Mouse (Mus musculus) c-Kit-positive CD71-positive TER-119-positive erythroid progenitor cells, embryonic 14.5 days (primary cell): ENCODE data around the gene Bcl3.

Source experiments
- DNase-seq: peaks from one replicate; pipeline ENCODE4 v3.0.0-alpha.2; 2013; ENCODE audit warnings: low spot score

Bcl3 gene

DNA sequence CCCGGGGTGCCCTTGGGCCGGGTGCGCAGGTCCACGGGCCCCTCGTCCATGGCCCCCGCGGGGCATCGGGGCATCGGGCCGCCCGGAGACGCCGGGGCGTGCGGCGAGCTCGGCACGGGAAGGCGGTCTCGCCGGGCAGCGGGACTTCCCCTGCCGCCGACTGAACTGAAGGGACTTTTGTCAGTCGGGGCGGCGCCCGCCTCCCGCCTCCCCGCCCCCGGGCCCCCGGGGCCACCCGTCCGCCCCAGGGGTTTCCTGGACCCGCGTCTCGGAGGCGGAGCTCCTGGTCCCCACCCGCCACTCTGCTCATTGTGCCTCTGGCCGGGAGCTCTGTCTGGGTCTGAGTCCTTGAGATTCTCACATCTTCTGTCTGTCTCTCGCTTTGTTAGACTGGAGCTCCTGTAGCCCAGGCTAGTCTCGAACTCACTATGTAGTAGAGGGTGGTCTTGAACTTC is at the start of gene Bcl3:
Gene Bcl3 (minus strand): TSS at position 167 of the 455 bp plus-strand sequence.
- no peak for DNase-seq

DNA sequence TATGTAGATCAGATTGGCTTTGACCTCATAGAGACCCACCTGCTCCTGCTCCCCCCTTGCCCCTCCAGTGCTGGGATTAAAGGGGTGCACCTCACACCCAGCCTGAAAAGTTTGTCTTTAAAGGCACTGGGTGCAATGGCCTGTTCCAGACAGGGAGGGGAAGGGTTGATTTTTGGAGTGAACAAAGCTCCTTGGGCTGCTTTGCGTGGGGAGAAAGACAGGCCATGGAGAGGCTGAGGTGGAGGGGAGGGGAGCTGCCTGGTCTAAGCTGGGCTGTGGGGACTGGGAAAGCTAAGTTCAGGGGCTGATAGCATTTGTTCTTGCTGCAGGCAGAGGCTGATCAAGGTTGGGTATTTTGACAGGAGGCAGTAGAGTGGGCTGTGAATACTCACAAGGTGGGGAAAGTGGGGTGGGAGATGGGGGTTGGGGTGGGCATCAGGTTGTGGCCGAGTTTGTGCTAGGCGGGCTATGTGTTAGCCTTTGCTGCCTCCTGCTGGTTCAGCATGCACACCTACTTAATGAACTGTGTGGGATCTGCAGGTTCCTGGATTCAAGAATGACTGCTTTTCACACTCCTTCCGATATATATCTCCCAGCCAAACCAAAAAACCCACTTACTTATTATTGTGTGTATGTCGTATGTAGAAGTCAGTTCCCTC is 49.5 kb upstream of the Bcl3 start:
- DNase-seq, result no peak

DNA sequence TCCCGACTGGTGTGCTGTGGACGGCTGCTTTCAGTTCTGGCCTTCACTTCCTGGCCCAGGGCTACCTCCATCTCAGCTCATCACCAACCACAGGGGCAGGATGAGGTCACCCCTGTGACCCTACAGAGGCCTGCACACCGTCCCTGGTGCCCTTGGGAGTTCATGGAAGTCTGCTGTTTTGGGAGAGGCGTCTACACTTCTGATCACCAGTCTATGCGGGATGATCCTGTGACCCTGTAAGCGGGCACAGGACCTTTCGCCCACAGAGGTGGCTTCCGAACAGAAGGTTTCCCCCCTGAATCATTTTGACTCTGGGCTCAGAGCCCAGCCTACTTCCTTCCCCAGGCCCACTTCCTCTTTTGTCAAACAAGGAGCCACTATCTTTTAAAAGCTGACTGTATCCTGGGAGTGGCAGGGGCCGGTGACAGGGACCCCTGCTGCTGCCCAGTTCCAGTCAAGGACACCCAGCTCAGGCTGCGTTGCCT is 48.6 kb upstream of the Bcl3 start:
- DNase-seq, result no peak

DNA sequence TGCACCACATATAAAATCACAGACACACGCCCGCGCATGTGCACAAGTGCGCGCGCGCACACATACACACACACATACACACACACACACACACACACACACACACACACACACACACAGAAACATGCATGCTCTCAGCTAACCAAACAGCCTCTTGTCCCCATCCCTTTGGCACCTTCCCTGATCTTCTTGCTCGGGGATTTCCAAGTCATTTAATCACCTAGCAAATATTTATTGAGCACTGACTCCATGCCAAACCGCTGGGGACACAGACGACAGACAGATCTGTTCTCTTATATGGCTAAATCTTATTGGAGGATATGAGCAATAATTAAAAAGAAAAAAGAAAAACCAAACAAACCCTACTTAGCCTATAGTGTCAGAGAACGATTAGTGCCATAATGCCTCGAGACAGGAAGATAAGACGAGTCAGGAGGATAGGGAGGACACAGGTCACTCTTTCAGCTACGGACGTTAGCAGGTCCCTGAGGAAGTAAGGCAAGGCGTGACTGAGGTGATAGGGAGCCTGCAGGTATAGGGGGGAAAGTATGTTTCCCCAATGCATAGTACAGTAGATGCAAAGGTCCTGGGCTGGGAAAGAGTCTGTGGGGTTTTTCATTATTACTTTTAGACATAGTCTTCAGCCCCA is 45.3 kb upstream of the Bcl3 start:
- no peak for DNase-seq

DNA sequence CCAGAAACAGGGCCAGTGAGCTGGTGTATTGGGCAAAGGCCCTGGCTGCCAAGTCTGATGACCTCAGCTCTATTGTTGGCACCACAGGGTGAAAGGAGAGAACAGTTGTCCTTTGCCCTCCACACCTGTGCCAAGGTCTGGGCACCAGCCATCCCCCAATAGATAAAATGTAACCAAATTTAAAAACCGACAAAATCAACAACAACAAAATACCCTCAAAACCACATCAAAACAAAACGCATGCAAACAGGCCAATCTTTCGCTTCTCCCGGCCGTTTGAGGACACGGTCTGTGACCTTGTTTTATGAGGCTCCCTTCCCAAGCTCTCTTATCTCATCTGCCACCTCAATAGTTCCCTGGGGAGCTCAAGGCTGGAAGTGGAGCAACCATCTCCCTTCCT is 43.9 kb upstream of the Bcl3 start:
- no peak for DNase-seq

DNA sequence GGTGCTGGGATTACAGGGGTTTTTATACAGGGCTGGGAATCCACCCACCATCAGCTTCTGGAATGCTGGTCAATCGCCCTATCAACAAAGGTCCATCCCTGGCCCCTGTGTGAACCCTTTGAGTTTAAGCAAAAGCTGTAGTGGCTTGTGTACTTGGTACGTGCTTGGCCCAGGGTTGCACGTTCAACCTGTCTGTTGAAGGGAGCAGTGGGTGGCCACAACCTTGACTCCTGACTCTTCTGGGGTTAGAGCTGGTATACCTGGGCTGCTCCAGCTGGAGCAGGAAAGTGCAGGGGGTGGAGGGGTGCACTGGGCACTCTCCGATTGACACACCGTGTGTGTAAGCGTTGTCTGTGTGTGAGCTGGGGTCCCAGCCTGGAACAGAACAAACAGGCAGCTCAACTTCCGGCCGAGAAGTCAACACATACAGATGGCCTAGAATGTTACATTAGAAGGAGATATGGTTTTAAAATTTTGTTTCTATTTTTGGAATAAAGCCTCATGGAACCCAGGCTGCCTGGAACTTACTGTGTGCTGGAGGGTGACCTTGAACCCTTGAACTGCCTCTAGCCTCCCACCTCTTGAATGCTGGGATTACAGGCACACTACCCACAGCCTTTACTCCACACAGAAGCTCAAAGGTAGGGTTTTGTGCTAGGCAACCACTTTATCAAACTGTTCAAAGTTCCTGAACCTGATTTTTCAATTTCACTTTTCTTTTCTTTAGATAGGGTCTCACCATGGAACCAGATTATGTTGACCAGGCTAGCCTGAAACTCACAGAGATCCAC is 42.9 kb upstream of the Bcl3 start:
- no peak for DNase-seq

DNA sequence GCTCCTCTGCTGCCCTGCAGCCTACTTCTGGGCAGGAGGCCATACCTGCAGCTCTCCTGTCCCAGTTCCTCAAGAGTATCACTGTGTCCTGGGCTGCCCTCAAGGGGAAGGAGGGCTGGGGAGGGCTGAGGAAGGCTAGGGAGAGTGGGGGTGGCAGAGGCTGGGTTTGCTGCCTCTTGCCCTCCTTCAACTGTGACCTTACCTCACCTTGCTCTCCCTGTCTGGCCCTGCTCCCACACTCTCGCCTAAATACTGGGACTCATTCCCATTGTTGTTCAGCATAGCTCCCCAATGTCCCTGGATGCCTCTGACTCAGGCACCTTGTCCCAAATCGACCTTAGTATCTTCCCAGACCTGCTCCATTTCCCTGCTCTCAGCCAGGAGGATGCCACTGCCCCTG is 41.7 kb upstream of the Bcl3 start:
- no peak for DNase-seq

DNA sequence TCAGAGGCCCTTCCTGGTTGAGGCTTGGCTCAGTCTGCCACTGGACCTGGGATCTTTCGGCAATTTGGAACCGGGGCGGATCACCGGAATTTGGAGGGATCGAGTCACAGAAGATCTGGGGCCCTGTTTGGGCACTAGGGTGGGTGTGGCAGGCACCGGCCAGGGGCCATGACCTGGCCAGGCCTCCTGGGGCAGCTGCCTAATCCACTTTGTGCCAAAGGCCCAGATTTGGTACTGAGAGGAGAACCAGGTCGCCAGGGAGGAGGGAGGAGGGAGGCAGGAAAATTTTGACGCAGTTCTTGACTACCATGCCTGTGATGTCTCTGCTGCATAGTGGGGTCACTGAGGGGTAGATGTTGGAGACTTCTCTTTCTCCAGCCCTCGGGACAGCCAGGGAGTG is 38.6 kb upstream of the Bcl3 start, which contains the start of gene Ceacam16:
Gene Ceacam16 (minus strand): TSS at position 101 of the 400 bp plus-strand sequence.
- no peak for DNase-seq

DNA sequence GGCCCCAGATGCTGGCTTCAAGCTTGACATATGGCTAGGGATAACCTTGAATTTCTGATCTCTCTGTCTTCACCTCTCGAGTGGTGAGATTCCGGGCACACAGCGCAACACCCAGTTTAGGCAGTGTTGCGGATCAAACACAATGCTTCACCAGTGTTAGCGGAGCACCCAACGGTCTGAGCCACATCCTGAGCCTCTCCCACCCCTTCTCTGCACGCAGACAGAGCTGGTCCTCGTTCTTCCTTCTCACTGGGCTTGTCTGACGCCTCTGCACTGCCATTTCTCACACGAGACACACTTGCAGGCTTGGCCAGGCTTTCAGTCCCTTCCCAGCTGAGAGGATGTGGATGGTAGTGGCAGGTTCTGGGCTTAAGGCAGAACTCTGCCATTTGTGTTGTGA is 37.2 kb upstream of the Bcl3 start:
- no peak for DNase-seq

DNA sequence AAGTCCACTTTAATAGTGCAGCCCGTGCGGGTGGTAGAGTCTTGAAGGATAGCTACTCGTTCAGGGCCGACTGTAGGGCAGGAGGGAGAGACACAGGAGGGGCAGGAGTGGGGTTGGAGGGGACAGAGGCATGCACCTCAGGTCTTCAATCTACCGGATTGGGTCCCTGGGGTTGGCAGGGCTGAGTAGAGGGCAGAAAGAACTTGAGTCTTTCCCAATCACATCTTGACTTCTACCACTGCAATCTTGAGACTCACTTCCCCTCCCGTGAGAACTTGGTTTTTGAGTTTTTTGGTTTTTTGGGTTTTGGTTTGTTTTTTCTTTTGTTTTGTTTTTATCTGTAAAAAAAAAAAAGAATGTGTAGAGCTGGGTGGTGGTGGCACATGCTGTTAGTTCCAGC is 33.7 kb upstream of the Bcl3 start:
- DNase-seq, result no peak

DNA sequence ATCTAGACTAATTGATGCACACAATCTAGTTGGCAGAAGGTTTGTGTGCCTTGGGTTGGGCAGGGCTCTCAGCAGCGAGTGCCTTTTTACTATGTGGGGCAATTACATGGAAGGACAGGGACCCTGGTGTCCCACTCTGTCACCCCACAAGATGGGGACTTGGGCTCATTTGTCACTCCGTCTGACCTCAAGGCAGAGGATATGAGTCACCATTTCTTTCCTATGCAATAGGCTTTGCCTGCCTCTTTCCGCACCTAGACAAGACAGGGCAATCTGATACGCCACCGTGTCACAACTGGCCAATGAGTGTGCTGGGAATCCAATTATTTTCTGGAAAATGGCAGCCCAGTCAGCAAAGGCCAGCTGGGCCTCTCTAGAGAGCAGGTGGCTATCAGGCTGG is 33.1 kb upstream of the Bcl3 start:
- no peak for DNase-seq

DNA sequence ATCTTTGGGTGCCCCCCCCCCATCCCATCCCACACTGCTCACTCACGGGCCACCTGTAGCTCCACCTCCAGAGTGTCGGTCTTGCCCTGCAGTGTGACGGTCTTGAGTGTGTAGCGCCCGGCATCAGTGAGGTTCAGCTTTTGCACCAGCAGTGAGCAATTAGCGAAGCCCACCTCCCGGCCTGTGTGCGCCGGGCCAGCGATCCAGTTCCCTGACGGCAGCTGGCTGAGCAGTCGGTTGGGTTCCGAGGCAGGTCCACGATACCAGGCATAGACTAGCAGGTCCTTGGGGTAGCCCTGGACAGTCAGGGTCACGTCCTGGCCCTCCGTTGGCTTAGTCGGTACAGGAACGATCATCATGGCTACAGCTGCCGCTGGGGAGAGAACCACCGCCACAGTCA is 31.0 kb upstream of the Bcl3 start:
- DNase-seq, result no peak

DNA sequence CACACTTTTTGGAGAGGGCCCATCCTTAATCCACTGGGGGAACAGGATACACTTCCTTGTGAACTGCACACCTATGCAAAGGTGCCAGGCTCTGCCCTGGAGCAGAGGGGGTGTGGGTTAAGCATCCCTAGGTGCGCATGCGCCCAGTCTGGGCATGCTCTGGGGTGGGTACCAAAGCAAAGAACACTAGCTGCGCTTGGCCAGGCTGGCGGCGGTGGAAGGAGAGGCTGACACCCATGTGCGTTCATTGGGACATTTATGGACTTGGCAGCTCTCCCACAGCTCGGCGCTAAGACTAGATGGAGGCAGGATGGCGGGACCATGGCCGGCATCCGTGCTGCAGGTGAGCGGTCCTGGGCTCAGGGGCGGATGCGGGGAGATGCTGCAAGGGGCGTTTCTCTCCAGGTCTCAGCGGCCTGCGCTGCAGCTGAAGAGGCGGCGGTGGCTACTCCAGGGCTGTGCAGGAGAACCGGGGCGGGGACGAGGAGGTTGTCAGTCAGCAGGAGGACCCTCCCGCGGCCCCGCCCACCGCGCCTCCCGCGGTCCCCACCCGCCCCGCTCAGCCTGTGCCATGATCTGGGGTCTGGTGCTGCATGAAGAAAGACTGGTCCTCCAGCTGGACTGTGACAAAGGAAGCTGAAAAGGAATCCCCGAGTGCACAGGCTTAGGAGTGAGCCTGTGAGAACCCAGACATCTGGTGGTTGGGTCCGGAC is 29.4 kb upstream of the Bcl3 start, which contains the start of gene Gm19345:
Gene Gm19345 (plus strand): TSS at position 146 of the 713 bp plus-strand sequence.
- no peak for DNase-seq

DNA sequence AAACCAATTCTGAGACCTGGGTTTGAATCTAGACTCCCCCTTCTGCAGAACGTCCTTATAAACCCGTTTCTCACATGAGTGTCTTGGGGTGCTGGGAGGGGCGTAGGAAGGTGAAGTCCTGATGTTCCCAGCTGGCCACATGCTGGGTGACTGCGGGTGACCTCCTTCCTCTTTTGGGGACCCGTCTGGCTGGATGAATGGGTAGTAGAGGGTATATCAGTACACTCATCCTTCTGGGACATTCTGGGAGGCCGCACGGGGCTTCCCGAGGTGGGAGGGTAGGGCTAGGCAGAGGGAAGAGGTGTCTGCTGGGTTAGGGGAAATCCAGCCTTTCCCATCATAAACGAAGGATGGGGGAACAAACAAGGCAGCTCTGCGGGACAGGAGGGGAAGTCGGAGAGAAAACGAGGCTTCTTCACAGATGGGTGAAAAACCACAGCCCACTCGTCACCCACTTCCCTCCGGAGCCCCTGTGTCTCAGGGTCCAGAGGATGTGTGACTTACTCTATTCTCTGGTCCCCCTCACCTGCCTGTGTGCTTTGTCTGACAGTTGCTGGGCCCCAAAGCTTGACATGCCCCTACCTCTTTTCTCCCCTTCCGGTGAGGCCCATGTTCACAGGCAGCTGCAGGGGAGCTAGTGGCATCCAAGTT is 22.1 kb upstream of the Bcl3 start:
- no peak for DNase-seq

DNA sequence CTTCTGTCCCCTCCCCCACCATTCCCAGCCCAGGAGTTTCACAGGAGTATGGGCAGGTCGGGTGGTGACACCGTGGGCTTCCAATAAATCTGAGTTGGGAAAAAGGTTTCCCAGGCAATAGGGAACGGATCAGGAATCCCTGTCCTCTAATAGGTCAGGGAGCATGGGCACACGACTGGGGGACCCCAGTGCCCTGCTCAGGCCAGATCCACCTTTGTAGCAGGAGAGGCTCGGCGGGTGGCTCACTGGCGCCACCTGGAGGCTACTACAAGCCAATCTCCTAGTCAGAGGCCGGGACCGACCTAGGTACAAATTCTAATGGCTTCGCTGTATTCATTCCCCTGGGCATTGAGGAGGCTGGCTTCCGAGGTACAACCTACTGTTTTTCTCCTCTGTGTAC is 21.0 kb upstream of the Bcl3 start:
- no peak for DNase-seq

DNA sequence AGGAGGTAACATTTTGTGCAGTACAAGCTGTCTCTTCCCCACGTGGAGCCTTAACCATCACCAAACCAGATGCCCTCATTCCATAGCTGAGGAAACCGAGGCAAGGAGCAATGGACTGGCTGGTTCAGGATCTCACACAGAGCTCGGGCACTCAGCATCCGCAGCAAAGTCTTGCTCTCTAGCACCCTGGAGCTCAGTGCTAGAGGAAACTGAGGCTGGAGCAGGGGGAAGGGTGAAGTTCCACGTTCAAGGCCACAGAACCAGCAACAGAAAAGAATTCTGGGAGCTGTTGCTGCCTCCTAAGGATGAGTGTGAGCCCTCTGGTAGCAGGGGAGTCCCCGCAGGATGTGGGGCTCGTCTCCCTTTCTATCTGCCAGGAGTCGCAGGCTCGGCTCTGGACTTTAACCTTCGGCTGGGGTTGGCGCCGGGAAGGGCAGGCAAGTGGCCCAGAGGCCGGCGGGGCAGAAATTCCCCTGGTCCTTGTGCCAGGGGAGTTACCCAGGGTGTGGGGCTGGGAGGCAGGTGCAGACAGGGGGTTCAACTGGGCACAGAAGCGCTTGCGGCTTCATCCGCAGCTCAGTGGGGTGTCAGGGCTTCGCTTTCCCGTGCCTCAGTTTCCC is 20.4 kb upstream of the Bcl3 start:
- no peak for DNase-seq

DNA sequence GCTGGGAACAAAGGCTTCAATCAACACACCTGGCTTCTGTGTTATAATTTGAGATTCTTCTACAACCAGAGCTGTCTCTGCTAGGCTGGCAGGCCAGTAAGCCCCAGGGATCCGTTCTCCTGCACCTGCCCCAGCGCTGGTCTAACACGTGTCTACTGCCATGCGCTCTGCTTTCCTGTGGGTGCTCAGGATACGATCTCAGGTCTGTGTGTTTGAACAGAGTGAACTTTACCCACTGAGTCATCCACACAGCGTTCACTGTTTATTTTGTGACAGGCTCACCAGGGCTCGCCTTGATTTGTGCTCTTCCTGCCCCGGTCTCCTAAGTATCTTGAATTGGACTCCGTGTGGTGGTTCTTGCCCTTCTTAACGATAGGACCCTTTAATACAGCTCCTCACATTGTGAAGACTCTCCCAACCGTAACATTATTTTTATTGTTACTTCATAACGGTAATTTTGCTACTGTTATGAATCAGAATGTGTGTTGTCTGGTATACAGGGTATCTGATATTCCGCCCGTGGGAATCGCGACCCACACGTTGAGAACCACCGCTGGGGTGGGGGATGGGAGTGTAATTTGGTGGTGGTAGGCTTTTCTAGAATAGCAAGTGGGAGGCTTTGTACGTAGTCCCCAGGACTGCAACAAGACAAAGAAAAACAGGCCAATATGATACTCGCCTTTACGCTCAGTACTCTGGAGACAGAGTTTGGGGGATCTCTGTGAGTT is 19.3 kb upstream of the Bcl3 start:
- no peak for DNase-seq

DNA sequence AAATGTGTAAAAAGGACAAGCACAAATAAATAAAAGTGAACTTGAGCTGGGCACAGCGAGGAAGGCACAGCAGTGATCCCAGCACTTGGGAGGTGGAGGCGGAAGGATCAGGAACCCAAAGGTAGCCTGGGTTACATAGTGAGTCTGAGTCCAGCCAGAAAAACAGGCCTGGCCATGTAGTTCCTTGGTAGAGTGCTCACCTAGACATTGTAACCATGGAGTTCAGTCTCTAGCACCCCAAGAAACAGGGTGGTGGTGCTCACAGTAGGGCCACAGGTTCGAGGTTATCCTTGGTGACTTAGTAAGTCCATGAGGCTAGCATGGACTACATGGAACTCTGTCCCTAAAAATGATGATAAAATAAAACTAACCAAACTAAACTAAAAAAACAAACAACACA is 18.4 kb upstream of the Bcl3 start:
- DNase-seq, result no peak

DNA sequence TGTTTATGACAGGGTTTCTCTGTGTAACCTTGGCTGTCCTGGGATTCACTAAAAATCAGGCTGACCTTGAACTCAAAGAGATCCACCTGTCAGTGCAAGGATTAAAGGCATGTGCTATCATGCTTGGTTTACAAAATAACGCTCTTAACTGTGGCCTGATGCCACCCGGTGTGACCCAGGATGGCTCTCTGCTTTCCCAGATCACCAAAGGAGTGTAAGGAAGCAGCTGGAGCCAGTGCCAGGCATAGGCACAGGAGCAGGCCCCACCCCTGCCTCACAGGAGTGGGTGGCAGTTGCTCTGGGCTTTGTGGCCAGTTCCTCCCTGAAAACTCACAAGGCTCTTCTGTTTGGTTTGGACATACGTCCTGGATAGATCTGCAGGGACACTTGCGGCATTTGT is 17.8 kb upstream of the Bcl3 start:
- no peak for DNase-seq

DNA sequence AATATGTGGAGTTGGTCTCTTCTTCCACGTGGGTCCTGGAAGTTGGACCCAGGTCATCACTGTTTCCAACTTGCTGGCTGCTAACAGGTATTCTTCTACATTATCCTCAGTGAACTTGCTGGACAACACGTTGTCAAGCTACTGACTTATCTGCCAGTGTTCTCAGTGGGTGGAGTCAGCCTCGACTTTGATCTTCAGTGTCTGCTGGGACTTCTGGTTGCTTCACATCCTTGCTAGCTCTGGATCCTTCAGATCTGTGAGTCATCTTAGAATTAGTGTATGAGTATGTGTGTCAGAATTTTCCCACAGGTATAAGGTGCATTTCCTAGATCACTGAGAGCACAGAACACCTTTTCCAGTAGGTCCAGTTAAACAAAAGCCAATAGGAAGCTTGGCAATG is 14.3 kb upstream of the Bcl3 start:
- no peak for DNase-seq

DNA sequence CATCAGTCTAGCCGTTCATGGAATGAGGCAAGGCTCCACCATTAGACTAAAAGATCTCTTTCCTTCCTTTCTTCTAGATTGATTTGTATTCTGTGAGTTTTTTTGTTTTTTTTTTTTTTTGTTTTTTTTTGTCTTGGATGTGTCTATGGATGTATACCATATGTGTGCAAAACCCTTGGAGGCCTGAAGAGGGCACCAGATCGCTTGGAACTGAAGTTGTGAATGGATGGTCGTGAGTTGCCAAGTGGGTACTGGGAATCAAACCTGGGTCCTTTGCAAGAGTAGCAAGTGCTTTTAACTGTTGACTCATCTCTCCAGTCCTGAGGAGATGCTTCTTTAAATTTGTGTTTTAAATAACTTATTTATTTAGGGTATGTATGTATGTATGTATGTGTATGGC is 11.5 kb upstream of the Bcl3 start:
- no peak for DNase-seq
